Mouse (Mus musculus) heart, adult 2 months (tissue): ENCODE measurements around the gene A630095N17Rik.

ENCODE experiments used
- CTCF ChIP-seq: fragments of 200-600 bp; IDR thresholded peaks from 2 replicates; pipeline ENCODE4 v1.8.1; 2022; ENCODE audit warnings: antibody characterized with exemption, mild to moderate bottlenecking, moderate library complexity
- EP300 ChIP-seq: fragments of 200-500 bp; IDR thresholded peaks from 2 replicates; pipeline ENCODE4 v1.6.1; 2011; ENCODE audit warnings: low read depth, low read length, control low read depth; ENCODE audit not compliant: insufficient read depth
- POLR2A ChIP-seq: fragments of 200-500 bp; IDR thresholded peaks from 2 replicates; pipeline ENCODE4 v1.6.1; 2011; ENCODE audit warnings: mild to moderate bottlenecking, low read depth, low read length, control low read depth; ENCODE audit not compliant: insufficient read depth

DNA sequence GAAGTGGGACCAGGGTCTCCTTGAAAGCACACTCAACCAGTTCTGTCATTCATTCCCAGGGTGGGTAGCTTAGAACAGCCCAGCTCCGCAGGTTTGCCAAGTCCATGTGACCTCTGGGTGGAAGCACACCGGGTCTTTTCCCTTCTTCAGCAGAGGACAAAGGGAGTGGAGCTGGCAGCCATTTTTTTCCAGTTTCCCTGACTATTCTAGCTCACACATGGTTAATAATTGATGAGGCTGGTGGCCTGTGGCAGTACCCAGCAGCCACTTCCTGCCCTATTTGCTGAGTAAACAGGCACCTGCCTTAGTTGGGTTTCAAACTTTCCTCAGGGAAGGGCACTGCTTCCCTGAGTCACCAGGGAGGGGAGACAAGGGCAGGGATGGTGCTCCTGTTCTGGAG, 17.5 kb downstream of the A630095N17Rik start:
- TF ChIP-seq CTCF (no peak), POLR2A (no peak), EP300 (no peak)
